Mouse (Mus musculus) gastrocnemius, adult 18-20 months (tissue): ENCODE data around the gene Kat8. TPM values are rescaled to one million over a fixed set of nuclear protein-coding genes. Genes with fewer than 3 reads are reported as not detected.
"Not testable (repeated sequence)": the region's sequence is repeated elsewhere in the genome, so short reads cannot be mapped to it uniquely, and the experiment has no call there.

Source experiments
- DNase-seq: peaks from one replicate; pipeline ENCODE4 v3.0.0; 2021; ENCODE audit warnings: low spot score
- total RNA-seq, 2 experiments: library from RNA; stranded (reverse); gene quantifications; 2 replicates each; pipeline ENCODE4 v1.2.3; 2021

The Kat8 gene
- total RNA-seq, 2 experiments from 2014 or later, result 23.1 to 24.7 TPM

- no peak for DNase-seq
Observed at GRCm38 (mm10) chr7:127930636-127931035, 18.3 kb downstream of the Kat8 start.

DNA sequence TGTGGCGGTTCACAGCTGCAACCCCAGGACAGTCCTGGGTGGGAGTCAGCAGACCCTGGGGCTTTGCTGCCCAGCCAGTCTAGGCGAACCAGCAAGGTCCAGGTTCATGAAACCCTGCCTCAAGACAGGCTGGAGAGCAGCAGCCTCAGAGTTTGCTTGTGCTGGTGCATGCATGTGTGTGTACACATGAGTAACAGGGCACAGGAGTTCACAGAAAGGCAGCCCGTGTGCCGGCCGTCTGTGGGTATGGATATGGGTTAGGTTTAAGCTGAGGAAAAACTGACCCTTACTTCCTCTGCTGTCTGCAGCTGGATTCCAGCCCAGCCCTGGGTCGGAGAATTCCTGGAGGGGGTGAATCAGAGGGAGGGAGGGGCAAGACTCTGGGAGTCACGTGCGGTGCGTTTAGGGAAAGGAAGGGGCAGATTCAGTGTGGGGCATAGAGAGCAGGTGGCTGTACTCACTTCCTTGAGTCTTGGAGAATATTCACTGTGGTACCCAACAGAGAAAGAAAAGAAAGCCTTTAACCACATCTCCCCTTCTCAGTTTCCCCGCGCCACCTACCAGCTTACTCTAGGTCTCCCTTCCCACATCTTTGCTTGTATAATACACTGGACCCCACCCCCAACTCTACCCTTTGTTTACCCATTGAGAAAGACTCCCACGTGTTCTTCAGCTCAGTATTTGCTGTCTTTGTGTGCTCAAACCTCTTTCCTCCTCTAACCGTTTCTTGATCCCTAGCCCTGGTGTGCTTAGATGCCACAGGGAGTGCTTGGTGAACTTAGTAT, 19.2 kb downstream of the Kat8 start:
- no peak for DNase-seq

DNA sequence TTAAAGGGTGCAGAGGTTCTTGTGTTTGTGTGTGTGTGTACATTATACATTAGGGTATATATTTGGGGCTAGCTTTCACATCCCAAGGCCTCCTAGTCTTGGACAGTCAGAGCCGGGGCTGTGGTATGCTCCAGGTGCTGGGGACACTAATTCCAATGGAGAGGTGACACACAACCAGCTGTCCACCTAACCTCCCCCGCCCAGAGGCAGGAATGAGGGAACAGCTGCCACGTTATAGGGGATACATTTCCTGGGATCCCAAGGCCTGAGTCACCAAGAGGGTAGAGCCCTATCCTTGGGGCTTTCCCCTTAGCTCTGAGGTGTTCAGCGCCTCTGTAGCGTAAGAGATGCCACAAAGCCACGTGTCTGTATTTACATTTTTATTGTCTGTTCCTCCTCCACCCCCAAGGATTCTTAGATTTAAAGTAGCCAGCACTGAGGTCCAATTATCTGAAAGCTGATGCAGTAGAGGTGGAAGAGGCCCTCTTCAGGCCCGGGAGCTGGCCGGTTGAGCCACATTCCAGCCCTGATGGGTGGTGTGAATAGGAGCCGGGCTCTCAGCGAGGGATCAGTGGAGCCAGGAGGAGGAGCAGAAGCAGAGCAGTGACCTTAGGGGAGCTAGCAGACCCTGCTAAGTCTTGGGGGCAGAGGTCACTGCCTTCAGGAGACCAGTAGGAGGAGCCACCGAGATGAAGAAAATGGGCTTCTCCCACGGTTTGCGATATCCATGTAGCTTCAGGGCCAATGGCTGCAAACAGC, 20.1 kb downstream of the Kat8 start:
- DNase-seq, result no peak

DNA sequence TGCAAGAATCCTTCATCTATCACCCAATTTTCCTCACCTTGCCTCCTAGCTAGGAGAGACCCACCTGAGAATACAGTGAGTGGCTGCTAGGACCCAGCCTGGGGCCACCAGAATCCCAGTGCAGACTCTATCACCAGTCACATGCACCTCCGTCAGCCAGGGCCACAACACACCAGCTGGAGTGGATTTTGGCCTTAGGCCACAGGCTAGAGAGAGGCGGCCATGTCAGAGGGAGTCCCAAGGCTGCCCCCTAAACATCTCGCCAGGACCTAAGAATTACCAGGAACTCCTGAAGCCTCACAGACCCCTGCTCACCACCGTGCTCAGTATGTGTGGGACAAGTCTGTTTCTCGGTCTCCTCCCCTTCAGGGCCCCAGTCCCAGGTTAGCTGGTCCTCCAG, 21.8 kb downstream of the Kat8 start:
- DNase-seq, result no peak

- DNase-seq, result peak; percentile 97
Observed at GRCm38 (mm10) chr7:127935028-127935722, 22.9 kb downstream of the Kat8 start.

- no peak for DNase-seq
Observed at GRCm38 (mm10) chr7:127935748-127936159, 23.4 kb downstream of the Kat8 start.

DNA sequence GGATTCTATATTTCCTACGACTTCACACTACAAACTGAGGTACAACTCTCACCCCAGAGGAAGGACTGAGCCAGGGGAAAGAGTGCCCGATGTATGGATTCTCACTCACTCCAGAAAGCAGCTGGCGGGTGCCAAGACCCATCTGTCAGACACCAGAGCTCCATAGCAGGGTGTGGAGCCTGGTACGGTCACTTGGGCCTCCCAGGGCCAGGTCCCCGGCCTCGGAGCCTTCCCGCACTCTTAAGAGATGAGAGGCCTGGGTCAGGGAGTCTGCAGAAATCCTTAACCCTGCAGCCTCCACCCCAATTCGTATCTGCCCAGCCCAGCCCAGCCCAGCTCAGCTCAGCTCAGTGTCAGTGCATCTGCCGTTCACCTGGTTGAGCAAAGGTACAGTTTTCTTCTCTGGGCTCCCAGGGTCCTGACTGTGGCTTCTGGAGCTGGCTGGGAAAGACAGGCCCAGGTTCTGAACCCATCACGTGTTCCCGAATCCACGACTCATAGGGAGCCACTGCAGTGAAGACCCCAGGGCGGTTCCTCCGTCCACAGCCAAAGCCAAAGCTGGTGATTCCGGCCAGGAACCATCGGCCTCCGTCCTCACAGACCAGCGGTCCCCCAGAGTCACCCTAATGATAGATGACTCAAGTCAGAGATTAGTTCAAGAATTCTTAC, 24.0 kb downstream of the Kat8 start:
- DNase-seq, result no peak

GRCm38 (mm10) chr7:127942097-127942496, 29.8 kb downstream of the Kat8 start:
- not testable (repeated sequence) for DNase-seq

DNA sequence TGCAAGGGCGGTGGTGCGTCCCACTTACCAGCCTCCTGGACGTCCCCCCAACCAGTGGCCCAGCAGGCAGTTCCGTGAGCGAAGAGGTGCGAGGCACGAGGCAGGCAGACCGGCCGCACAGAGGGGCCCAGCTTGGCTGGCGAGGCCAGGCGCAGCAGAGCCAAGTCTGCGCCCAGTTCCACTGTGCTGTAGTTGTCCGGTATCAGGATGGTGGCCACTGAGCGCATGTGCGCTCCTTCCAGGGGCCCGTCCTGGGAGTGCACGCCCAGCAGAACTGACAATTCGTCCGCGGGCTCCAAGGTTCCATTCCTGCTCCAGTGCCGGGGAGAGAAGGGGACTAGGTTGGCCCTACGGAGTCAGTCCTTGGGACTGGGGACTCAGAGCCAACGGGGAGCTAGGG, 32.3 kb downstream of the Kat8 start:
- DNase-seq, result no peak

GRCm38 (mm10) chr7:127946470-127947023, 34.2 kb downstream of the Kat8 start, which contains the start of gene Prss36:
Gene Prss36, minus strand, starts transcription at chr7:127946725.
- DNase-seq, result no peak

DNA sequence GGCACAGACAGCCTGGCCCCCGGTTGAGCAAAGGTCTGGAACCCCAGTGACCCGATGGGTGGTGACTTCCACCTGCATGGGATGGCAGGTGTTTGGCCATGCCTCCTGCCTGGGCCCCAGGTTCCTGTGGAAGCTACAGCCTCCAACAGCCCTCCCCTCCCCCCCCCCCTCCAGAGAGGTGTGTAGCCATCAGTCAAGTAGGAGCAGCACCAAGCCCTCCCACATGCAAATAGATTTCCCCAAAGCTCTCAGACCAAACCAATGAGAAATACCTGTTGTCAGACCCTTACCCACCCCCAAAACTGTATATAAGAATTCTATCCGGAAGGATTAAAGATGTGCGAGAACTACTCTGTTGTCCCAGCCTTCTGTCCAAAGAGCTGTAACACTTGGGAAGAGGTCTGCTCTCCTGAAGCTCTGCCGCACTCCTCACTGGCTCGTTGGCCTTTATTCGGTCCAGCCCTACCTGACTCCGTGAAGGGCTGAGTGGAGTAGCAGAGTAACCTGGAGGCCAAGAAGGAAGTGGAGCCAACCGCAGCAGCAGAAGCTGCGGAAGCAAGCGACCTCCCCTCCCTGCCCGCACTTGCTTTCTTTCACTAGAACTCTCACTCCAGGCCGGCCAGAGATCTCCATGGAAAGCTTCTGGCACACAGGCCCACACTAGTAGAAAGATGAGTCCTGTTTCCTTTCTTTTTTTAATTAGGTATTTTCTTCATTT, 40.7 kb downstream of the Kat8 start:
- DNase-seq, result no peak

- no peak for DNase-seq
Observed at GRCm38 (mm10) chr7:127959364-127959763, 47.0 kb downstream of the Kat8 start.

GRCm38 (mm10) chr7:127966371-127966918, 54.1 kb downstream of the Kat8 start:
- no peak for DNase-seq

DNA sequence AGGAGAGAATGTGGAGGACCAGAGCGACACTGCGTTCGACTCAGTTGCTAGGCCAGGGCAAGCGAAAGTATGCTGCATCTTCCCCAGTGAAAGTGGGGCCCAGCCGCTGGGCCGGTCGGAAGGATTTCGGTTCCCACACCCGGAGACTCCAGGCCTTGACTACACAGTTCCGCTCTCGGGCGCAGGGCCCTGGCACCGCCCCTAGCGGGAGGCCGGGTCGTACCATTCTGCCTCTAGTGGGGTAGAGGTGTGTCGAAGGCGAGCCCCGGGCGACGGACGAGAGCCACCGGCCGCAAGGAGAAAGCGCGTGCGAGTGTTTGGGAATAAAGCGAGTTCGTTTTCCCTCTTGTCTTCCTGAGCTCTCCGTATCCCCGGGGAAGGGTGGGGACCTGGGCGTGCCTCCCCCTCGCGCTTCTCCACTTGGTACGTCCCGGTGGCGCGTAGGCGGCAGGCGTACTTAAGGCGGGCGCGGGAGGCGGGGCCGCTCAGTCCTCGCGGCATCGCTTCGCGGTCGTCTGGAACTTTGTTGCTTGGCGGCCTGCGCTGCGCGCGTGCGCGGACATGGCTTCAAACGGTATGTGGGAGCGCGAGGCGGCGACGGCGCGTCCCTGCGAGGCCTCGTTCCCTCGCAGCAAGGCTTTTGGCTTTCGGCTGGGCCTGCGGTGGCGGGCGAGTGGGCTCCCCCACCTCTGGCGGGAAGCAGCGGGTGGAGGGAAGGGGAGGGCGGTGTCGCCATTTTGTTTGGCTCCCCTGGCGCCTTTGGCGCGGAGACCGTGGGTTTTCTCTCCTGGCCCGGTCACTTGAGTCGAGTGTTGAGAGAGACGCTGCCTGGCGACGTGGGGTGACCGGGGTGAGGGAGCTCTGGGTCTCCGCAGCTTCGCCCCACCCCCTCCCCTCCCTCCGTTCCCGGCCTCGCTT, 54.9 kb downstream of the Kat8 start, which contains the start of gene Fus:
Gene Fus (plus strand): TSS at position 454 of the 918 bp plus-strand sequence.
- peak; percentile 95 for DNase-seq

DNA sequence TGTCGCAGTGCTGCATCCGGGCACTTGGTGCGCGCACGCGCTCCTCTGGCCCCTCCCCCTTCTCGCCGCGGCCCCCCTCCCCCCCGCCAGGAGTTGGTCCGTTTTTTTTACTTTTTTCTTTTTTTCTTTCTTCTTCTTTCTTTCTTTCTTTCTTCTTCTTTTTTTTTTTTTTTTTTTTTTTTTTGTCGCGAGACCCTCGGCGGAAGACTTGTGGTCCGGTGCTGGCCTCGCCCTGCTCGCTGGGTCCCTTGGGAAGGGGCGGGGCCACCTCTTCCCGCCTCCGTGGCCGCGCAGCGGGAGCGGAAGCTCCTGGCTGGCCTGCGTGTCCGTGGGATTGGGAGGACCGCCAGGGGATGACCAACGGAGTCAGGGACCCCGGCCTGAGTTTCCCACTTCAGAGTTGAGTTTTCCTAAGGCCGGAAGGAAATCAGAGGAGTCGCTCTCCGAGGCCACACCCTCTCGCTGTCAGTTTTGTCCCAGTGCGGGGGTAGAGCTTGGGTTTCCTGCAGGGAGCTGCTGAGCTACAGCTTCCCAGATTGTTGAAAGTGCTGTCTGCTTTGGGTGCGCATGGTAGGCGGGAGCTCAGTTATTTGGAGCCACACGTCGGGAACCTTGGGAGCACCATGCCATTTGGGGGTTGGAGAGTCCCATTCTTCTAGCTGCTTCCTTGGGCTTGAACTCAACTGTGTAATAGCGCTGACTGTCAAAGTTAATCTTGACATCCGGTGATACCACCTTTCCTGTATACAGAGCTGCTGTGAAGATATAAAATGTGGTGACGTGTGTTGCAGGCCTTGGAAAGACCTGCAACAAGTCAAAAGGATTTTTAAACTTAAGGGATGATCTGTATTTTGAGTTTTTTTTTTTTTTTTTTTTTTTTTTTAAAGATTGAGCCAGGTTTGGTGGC, 55.9 kb downstream of the Kat8 start:
- peak; percentile 77 for DNase-seq

DNA sequence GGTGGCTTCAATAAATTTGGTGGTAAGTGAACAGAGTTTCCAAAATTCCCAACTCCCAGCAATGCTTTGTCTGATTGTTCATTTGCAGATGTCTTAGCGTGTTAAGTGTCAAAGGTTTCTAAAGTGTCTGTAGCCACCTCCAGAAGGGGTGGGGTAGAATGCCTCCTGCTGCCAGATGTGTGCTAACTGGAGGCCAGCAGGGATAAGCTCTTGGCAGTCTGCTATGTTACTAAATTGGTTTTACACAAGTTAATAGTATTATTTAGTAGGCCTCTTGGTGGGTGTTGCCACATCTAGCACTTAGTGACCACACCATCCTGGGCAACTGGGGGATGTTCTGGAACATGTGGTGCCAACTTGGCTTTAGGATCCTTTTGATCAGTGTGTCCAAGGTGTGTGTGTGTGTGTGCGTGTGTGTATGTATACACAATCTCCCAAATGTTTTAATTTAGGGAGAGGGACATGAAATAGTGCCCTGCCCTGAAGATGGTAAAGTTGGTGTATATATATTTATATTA, 62.2 kb downstream of the Kat8 start:
- peak; percentile 20 for DNase-seq
